Mouse (Mus musculus) c-Kit-positive CD71-positive TER-119-positive erythroid progenitor cells, embryonic 14.5 days (primary cell): Measurements from ENCODE around the gene Rab11a.
"Not testable (repeated sequence)": the region's sequence is repeated elsewhere in the genome, so short reads cannot be mapped to it uniquely, and the experiment has no call there.

ENCODE experiments used
- DNase-seq: peaks from one replicate; pipeline ENCODE4 v3.0.0-alpha.2; 2013; ENCODE audit warnings: low spot score

The Rab11a gene

DNA sequence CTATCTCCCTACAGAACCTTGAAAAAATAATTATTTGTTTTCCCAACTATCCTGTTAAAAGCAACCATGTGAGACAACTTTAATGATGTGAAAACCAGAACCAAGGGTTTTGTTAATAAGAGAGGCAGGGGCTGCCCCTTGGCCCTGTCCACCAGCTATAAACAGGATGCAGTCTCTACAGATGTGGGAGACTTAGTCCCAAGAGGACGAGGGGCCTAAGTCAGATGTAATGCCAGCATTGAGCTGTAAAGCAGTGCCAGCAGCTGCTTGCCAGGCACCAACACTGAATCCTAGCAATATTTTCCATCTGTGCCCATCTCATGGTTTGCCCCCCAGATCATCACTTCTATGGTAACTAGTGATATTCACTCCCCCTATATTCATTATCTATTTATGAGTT, 4.9 kb upstream of the Rab11a start:
- DNase-seq: no peak

DNA sequence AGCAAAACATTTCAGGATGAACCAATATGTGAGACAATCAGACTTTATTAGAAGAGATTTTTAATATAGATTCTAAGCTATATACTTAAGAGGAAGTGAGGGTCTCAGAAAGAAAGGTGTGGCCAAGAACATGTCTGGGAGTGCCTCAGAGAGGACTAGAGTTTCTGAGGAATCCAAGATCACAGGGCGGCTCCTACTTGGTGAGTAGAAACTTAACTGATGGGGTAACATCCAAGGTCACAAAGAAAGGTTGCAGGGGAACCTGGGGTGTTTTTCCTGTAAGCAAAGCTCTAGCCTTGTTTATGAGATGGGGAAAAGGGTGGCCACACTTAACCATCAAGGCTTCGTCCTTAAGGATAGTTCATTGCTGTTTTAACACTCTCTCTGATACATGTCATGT, 1.4 kb upstream of the Rab11a start:
- no peak for DNase-seq

DNA sequence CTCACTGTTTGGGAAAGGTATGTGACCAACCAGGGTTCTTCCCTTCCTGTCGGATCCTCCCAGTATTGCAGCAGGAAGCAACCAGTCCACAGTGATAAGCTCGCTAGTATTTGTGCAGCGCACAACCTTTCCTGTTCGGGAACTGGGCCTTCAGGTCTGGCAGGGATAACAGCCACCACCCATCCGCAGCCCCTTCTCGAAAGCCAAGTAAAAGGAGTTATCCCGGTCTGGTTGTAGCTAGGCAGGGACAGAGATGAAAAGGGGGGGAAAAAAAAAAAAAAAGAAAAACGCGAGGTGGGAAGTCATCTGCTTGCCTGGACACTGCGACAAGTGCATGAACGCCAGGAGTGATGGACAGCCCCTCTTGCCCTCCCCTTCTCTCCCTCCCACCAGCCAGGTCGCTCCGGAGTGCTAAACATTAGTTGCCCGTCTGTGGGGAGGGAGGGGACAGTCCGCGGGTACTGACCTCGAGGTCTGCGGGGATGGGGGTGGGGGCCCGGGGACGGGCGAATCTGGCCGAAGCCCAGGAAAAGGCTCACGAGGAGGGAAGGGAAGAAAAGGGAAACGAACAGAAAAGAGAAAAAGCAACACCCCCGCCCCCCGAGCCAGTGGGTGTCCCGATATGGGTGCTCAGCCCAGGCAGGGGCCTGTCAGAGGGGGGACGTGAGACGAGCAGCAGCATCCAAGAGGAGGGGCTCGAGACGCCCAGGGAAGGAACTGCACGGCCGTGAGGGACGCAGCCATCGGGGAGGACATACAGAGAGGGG, 736 bp downstream of the Rab11a start:
- peak; percentile 71 for DNase-seq

DNA sequence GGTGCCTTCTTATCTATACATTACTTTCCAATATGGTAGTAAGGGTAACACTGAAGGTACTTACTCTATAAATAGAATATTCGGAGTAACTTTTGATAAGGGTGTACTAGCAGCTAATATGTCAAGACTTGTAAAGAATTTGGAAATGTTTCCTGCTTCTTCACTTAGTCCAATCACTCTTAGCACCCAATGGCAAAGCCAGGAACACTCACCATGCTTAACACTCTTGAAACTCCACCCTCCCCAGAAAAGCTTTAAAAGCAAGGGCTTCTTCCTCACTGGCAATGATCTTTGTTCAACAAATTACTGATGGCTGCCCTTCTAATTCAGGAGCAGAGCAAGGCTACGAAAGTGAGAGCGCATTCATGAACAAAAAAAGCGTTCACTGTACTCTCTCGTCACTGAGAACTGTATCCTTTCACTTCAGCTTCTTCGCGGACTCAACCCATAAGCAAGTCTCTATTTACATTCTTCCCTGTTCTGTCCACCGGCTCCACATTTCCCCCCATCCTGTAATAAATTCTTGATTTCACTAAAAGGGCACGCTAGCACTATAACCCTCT, 1.4 kb downstream of the Rab11a start:
- DNase-seq: peak; percentile 56

DNA sequence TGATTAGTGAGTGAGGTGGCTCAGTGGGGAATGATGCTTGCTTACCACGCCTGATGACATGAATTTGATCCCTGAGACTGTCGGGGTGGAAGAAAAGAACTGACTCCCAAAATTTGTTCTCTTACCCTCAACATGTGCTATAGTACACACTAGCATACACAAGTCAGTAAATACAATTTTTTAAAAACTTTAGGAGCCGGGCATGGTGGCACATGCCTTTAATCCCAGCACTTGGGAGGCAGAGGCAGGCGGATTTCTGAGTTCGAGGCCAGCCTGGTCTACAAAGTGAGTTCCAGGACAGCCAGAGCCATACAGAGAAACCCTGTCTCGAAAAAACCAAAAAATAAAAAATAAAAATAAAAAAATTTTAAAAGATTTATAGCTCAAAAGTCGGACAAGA, 2.6 kb downstream of the Rab11a start:
- not testable (repeated sequence) for DNase-seq

DNA sequence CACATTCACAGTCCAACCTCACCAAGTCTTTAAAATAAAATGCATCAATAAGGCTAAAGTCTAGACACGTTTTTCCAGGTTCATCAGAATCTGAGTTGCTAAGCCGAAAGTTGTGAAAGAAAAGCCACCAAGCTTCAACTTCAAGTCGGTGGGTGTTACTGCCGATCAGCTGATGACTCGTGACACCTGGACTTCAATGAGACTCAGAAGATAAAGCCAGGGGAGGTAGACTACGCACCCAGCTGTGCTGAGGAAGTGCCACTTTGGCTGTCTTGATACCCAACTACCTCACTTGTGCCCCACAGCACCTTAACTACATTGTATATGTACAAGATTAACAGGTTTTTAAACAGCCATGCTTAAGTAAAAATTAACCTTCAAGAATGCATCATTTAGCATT, 3.4 kb downstream of the Rab11a start:
- no peak for DNase-seq

DNA sequence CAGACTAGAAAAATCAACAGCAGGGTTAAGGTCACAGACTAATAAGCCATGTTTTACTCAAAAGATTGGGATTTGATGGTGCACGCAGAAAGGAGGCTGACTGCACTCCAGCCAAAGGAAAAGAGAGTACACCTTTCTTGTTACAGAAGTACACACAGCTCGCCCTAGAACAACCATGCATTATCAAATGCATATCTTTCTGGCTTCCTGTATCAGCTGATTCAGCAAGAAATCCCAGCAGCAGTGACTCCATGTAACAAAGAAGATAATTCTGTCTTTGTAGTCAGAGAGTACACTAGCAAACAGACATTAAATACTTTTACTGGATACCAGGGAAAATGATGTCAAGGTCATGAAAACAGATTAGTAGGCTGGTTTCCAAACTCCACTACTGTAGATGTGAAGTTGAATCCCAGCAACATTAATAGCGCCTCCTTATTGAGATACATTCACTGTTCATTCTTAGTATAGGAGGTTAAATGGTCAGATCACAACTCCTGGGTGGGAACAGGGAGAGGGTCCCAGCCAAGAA, 6.5 kb downstream of the Rab11a start:
- no peak for DNase-seq

DNA sequence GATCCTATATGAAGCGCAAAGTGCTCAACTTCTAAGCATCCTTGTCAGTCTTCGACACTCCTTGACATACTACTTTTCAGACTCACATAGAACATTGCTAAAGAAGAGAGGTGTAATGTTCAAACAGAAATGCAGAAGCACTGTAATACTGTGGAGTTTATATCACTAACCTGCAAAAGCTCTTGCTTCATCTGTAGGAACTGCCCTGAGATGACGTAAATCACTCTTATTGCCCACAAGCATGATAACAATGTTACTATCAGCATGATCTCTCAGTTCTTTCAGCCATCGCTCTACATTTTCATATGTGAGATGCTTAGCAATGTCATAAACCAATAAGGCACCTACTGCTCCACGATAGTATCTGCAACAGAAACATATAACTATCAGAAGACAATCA, 11.1 kb downstream of the Rab11a start:
- no peak for DNase-seq

DNA sequence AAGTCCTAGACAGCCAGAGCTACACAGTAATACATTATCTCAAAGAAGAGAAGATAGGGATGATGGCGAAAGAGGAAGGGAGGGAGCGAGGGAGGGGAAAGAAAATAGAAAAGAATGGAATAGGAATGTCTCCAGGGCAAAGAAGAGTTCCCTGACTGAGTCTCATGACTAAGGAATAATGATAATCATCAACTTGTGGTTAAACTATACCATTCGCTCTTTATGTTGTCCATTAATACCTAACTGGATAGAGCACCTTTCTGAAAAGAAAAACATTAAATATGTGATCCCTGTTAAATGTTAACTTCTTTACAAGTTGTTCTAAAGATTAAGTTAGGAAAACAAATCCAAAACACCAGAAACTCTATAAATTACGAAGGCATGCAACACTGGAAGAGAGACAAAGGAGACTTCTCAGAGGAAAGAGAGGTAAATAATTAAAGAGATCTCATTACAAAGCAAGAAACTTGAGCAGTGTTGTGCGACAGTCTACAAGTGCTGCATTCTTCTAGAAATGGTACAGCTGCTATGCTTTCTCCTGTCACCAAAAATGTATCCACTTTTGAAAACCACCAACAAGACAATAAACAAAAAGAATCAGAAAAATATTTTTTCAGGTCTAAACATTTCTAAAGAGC, 17.9 kb downstream of the Rab11a start:
- no peak for DNase-seq

DNA sequence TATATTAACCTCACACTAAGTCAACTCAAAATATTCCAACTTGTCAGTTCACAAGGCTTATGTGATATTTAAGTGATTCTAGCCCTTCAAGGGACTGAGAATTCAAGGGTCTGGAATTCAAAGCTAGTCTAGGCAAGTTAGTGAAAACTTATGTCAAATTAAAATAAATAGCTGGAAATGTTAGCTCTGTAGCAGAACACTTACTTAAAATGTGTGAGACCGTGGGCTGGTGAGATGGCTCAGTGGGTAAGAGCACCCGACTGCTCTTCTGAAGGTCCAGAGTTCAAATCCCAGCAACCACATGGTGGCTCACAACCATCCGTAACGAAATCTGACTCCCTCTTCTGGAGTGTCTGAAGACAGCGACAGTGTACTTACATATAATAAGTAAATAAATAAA, 27.3 kb downstream of the Rab11a start:
- not testable (repeated sequence) for DNase-seq

DNA sequence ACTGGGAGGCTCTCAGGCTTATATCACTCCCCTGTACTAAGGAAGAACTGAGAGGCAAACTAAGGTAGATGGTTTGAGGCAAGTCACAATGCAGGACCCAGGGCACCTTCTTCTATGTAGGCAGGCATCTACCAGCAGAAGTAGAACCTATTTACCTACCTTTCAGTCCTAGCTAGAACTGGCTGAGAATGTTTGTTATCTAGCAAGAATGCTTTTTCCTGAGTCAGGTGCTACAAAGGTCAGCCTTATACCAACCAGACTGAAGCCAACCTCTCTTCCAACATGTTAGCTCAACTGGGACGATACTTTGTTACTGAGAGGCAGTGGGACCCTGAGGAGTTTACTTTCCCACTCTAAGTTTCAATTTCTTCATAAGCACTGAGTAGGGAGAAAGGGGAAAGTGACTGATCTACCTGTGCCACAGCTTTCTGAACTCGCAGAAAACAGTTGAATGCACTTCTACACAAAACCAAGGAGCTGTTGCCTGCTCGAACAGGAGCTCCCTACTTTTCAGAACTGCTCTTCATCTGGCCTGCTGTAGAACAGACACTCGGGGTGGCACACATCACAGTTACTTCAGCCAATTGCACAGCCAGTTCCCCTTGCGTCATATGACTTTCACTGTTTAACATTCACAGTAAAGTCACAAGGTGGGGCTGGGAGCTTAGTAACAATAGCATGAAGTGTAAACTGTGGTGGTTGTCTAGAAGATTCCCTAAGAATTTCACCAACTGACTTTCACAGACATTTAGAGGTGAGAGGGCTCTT, 33.3 kb downstream of the Rab11a start:
- no peak for DNase-seq

DNA sequence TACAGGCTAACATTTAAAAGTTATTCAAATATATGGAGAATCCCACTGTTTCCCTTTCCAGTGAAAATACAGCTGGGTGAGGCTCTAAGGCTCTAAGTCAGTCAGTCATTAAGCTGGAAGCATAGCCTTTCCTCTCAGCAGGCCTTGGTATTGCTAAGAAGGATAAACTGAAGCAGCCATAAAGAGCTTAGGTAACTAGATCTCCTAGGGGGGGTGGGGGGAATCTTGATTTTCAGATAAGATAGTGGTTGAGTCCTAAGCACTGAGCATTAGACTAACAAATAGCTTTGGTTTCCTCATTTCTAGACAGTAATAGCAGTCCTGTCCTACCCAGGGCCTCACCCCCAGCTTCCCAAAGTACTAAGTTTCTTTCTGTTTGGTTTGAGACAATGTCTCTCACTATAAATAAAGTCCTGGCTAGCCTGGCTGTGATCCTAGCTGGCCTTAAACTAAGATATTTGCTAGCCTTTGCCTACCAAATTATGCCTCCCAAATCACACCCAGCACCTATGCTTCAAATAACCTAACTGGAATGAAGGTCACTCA, 34.1 kb downstream of the Rab11a start:
- DNase-seq: no peak

DNA sequence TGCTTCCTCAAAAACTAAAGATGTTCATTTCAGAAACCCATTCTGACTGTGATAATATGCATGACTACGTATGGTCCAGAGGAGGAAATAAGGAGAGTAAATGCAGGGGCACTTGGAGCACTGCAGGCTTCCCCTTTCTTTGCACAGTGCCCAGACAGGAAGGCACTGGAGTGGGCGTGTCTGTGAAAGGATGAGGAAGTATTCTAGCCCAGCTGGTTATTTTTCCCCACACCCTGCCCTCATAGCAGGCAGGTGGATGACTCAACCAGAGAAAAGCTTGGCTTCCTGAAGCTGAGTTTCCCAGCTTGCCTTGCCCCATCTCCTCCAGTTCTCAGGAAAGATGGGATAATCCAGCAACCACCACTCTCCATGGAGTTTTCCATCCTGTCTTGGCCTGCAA, 34.6 kb downstream of the Rab11a start:
- DNase-seq: no peak

DNA sequence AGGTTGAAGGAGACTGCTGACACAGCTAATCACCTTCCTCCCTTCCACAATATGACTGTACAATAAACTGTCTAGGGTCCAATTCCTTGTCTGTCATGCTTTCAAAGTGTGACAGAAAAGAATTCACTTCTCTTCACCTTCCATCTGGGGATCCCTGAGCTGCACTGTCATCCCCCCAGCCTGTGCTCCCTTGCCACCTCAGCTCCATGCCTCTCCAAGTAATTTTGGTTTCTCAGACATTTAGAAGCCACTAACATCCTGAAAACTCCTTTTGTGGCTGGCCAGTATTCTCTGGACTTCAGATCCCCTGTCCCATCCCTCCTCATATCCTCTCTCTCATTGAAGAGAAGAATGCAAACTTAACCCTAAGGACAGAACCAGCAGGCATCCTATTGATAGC, 35.2 kb downstream of the Rab11a start:
- no peak for DNase-seq

DNA sequence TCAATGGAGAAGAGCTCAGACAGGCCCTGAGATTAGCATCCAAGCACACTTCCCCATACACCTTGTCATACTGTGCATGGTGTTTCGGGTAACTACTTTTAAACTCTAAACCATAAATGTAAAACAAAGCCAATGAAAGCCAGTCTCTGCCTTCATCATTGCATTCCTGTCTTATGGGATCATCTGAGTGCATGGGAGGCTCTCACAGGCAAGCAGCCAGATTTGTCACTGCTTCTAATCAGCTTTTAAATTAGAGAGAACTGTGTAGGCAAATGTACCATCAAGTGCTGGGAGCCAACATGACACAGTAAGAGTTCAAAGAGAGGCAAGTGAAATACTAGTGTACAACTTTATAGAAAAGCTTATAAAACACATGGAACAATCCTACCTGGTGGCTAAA, 35.9 kb downstream of the Rab11a start:
- DNase-seq: no peak

DNA sequence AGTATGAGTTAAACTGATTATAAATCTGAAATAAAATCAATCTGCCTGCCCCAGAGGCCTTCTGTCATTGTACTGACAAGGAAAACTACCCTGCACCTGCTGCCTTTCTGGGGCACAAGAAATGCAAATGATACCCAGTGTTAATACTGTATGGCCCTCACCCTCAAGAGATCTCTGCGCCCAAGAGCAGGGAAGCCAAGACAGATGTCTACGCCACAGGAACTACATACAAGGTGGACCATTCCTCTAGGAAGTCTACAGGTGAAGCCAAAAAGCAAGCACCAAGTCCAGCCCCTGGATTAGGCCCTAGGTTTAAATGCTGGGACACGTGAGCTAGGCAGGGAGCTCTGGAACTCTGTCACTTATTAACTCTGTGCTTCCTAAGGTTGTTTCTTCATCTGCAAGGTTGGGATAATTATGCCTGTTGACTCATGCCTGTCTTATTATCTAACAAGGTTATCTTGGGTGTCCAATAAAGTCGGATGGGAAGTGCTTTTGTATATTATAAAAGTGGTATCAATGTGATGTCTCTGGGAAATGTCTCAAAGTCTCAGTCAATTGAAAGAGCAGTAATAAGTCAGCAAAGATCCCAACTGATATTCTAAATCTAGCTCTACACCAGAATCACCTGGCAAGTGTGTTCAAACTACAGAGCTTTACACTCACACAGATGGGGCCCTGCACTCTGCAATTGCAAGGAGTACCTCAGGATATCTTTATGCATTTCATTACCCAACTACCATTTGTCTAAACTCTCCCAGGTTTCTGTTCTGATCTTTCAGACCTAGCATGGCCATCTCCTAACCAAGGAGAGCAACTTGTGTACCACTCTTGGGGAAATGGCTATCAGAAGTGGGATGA, 36.9 kb downstream of the Rab11a start:
- no peak for DNase-seq

DNA sequence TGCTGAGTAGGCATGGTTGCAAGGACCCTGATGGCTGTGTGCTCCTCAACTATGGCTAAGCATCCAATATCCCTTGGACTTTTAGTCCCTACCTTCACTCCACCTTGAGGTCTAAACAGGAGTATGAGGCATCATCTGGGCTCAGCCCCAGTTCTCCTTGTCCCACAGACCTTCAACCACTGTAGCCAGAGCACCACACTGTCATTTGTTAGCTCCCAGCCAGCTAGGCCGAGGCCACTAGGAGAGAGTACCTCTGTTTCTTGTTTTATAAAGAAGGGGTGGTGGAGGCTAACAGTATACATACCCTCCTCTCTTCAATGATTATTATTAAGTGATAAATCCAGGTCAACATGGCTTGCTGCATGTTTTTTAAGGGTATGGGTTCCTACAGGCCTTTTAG, 39.0 kb downstream of the Rab11a start:
- DNase-seq: no peak

DNA sequence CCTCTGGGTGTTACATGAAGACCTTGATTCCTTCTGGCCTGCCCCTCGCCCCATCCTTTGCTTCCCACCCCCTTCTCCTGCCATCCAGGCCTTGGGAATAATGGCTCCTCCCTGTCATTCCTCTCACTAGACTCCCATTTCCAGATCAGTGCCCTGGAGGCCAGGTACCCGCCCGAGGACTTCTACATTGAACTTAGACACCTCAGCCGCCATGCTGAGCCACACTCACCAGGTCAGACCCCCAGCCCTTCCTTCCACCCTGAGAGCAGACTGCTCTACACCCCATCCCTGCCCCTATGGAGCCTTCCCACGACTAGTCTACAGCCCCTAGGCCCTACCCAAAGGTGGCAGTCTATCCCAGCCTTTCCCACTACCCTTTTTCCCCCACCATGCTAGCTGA, 39.9 kb downstream of the Rab11a start:
- DNase-seq: no peak

DNA sequence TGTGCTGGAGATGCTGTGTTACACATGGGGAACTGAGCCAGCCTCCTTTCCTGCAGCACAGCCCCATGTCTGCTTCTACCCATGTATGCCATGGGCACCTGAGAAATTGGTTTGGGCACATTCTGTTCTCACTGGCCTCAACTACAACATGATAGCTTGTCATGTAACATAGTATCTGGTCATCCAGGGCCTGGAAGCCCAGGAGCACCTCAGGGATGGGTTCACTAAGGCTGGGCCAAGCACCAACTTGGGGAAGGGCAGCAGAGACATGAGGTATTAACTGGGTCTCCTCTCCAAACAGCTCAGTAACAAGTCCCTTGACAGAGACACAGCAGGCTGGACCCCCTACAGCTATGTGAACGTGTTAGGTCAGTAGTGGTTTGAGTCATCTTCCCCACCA, 40.6 kb downstream of the Rab11a start:
- DNase-seq: no peak

DNA sequence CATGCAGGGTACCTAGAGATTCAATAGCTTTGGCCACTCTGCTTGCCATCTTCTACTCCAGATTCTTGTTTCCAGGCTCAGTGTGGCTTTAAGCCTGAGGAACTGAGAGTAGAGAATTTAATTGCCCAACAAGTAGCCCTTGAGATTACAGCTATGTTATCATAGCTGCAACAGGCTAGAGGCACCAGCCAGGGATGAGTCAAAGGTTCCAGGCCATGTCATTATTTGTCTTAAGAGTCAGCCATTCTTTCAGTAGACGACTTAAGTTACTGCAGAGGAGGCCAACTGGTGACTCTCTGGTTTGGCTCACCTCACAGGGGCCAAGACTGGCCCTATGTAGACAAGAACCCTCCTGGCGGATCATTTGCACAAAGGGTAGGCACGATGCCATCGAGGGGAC, 41.2 kb downstream of the Rab11a start:
- DNase-seq: no peak

DNA sequence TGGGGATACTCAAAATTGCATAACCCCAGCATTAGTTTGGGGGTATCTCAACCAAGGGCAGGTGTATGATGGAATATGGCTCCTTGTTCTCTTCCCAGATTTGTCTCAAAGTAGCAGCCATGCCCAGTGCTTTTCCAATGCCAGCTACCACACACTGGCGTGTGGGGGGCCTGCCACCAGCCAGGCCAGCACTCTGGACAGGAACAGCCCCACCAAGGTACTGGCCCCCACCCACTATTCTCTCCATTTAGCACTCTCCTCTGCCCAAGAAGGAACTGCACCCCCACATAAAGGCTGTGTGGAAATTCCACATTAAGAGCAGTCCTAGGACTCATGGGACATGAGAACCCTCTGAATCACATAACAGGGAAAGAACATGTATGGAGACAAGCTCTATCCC, 42.3 kb downstream of the Rab11a start:
- DNase-seq: no peak
